Mouse (Mus musculus) hindbrain, embryonic 14.5 days (tissue): ENCODE data around the gene Myo1b. TPM values are rescaled to one million over a fixed set of nuclear protein-coding genes. Genes with fewer than 3 reads are reported as not detected.

Experiments used
- ATAC-seq: fragments of 200-750 bp; cut with Nextera tagmentation; 2 replicates; pipeline ENCODE4 v1.8.0; 2017; ENCODE audit warnings: moderate number of reproducible peaks, mild to moderate bottlenecking, moderate TSS enrichment, moderate library complexity; ENCODE audit not compliant: low FRiP score
- DNase-seq: peaks from one replicate; pipeline ENCODE4 v3.0.0-alpha.2; 2015; ENCODE audit warnings: low spot score
- H3K27ac ChIP-seq: fragments of 300-500 bp; sonication (generic); 2 replicates; pipeline ENCODE4 v1.5.1; 2014; ENCODE audit warnings: mild to moderate bottlenecking, moderate library complexity
- H3K27me3 ChIP-seq: fragments of 300-500 bp; sonication (generic); 2 replicates; pipeline ENCODE4 v1.6.1; 2014; ENCODE audit warnings: mild to moderate bottlenecking, low read length, mixed read lengths; ENCODE audit not compliant: control insufficient read depth, insufficient read depth
- H3K36me3 ChIP-seq: fragments of 300-500 bp; sonication (generic); replicated peaks from 2 replicates; pipeline ENCODE4 v1.6.1; 2014; ENCODE audit not compliant: control insufficient read depth, insufficient read depth
- H3K4me1 ChIP-seq: fragments of 300-500 bp; sonication (generic); replicated peaks from 2 replicates; pipeline ENCODE4 v1.6.1; 2014; ENCODE audit warnings: antibody characterized with exemption, low read length, mixed read lengths; ENCODE audit not compliant: control insufficient read depth, insufficient read depth
- H3K4me2 ChIP-seq: fragments of 300-500 bp; sonication (generic); replicated peaks from 2 replicates; pipeline ENCODE4 v1.6.1; 2014; ENCODE audit warnings: mild to moderate bottlenecking, moderate library complexity
- H3K4me3 ChIP-seq: fragments of 300-500 bp; sonication (generic); replicated peaks from 2 replicates; pipeline ENCODE4 v1.5.1; 2014; ENCODE audit warnings: mild to moderate bottlenecking, low read length
- H3K9ac ChIP-seq: fragments of 300-500 bp; sonication (generic); 2 replicates; pipeline ENCODE4 v1.6.1; 2014
- H3K9me3 ChIP-seq: fragments of 300-500 bp; sonication (generic); 2 replicates; pipeline ENCODE4 v1.6.1; 2016; ENCODE audit warnings: low read length; ENCODE audit not compliant: control insufficient read depth
- WGBS: fragments of 180-500 bp; shearing (Covaris S2); extraction: QIAGEN DNeasy Blood & Tissue Kit; methylation state at CpG from one replicate; pipeline ENCODE4 v1.1.7; 2014; 5-methylcytosine and 5-hydroxymethylcytosine counted together
- polyA plus RNA-seq: library from polyadenylated mRNA; unstranded; fragments of >200 nt; fragmentation: Nextera tagmentation; extraction: Ambion mirVana; gene quantifications from 2 replicates; pipeline ENCODE4 v1.2.1, GENCODE M21; 2014

The Myo1b gene
- 74.5 and 81.5 TPM in 2 replicates for polyA plus RNA-seq

GRCm38 (mm10) chr1:51915576-51916156 is at the start of gene Myo1b:
Gene Myo1b, minus strand, starts transcription at chr1:51916071.
- peak; percentile 81 for ATAC-seq

GRCm38 (mm10) chr1:51964647-51965046 is 48.8 kb upstream of the Myo1b start:
- no peaks in the 10 kb centered on the region for H3K4me1 ChIP-seq
- no peak overlapping the region for H3K4me2 ChIP-seq
- H3K27ac ChIP-seq = no peak overlapping the region
- 87% methylated on average over 2 of the region's 2 CpGs for WGBS
- no peak overlapping the region for H3K4me3 ChIP-seq
- H3K9me3 ChIP-seq = no peaks in the 10 kb centered on the region
- DNase-seq = no peak
- H3K9ac ChIP-seq = no peak overlapping the region
- no peaks in the 10 kb centered on the region for H3K36me3 ChIP-seq
- no peaks in the 10 kb centered on the region for H3K27me3 ChIP-seq
- ATAC-seq = no peak

More at GRCm38 (mm10) chr1:51915576-51916156, at the start of gene Myo1b:
- H3K4me2 ChIP-seq = peak within 1 kb of the TSS; percentile 61
- no peaks in the 10 kb centered on the region for H3K36me3 ChIP-seq
- peak within 1 kb of the TSS; percentile 81 for H3K27ac ChIP-seq
- peaks cover 17% of the 10 kb centered on the region for H3K4me1 ChIP-seq
- no peaks in the 10 kb centered on the region for H3K9me3 ChIP-seq
- DNase-seq = peak; percentile 59
- WGBS = under 1% methylated on average over 71 of the region's 79 CpGs
- H3K27me3 ChIP-seq = no peaks in the 10 kb centered on the region
- peak within 1 kb of the TSS; percentile 84 for H3K9ac ChIP-seq
- peak within 1 kb of the TSS; percentile 54 for H3K4me3 ChIP-seq

GRCm38 (mm10) chr1:51947116-51947515 is 31.2 kb upstream of the Myo1b start:
- H3K36me3 ChIP-seq = no peaks in the 10 kb centered on the region
- no peak overlapping the region for H3K9ac ChIP-seq
- no peaks in the 10 kb centered on the region for H3K4me1 ChIP-seq
- no peak overlapping the region for H3K27ac ChIP-seq
- no peak for ATAC-seq
- no peaks in the 10 kb centered on the region for H3K9me3 ChIP-seq
- H3K27me3 ChIP-seq = no peaks in the 10 kb centered on the region
- H3K4me3 ChIP-seq = no peak overlapping the region
- H3K4me2 ChIP-seq = no peak overlapping the region
- WGBS = 76% methylated on average over 4 of the region's 4 CpGs
- no peak for DNase-seq

DNA sequence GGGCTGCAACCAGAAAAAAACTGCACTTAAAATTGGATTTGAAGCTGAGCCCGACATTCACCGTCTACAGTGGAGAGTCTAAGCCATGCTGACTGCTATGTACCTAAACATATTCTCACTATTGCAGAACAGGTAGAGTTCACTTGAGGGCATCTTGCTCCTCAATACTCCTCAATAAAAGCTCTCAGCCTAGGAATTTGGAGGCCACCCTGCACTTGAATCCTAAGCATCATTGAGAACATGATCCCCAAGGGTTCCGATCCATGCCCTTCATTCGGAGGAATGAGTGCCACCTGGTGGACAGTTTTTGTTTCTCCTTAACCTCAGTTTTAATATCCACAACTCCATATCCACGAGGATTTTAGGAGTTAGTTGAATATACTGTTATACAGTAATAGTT is 28.9 kb upstream of the Myo1b start:
- Histone ChIP-seq H3K36me3 (no peaks in the 10 kb centered on the region), H3K4me1 (no peaks in the 10 kb centered on the region), H3K27ac (no peak overlapping the region), H3K9ac (no peak overlapping the region), H3K4me2 (no peak overlapping the region), H3K27me3 (no peaks in the 10 kb centered on the region), H3K4me3 (no peak overlapping the region), H3K9me3 (0 out of 2 replicates have a peak, but pooled peaks cover 4% of the 10 kb centered on the region)
- WGBS = 50% methylated on average over 5 of the region's 5 CpGs
- peak; percentile 80 for DNase-seq
- ATAC-seq = 0 out of 2 replicates have a peak, but pooled peaks have one; percentile 37

GRCm38 (mm10) chr1:51938357-51938756 is 22.5 kb upstream of the Myo1b start:
- no peaks in the 10 kb centered on the region for H3K36me3 ChIP-seq
- DNase-seq (no peak), ATAC-seq (no peak)
- H3K9ac ChIP-seq = no peak overlapping the region
- no peak overlapping the region for H3K27ac ChIP-seq
- H3K27me3 ChIP-seq = no peaks in the 10 kb centered on the region
- 0 out of 2 replicates have a peak, but pooled peaks cover 4% of the 10 kb centered on the region for H3K9me3 ChIP-seq
- no peak overlapping the region for H3K4me3 ChIP-seq
- 92% methylated on average over 7 of the region's 7 CpGs for WGBS
- H3K4me2 ChIP-seq = no peak overlapping the region
- no peaks in the 10 kb centered on the region for H3K4me1 ChIP-seq

DNA sequence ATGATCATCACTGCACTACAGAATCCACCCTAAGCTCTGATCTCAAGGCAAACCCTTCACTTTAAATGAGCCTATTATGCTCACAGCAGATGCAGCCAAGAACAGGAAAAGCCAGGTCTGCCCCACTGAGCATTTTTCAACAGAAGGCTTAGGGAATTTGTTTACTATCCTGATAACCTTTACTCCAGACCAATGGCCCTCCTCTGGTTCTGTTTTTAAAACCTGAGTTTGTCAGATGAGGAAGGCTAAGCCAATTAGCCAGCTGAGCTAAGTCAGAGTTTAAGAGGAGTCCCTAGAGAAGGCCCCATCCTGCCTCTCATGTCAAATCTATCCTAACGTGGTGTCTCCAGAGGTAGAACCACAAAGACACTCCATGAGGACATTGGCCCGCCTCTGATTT is 19.1 kb upstream of the Myo1b start:
- Histone ChIP-seq H3K36me3 (no peaks in the 10 kb centered on the region), H3K4me3 (no peak overlapping the region), H3K4me2 (no peak overlapping the region), H3K9me3 (no peaks in the 10 kb centered on the region), H3K4me1 (no peaks in the 10 kb centered on the region), H3K27me3 (no peaks in the 10 kb centered on the region), H3K27ac (no peak overlapping the region), H3K9ac (no peak overlapping the region)
- DNase-seq (no peak), ATAC-seq (no peak)
- WGBS = 60% methylated on average over 2 of the region's 2 CpGs

- Histone ChIP-seq H3K4me2 (no peak overlapping the region), H3K36me3 (no peaks in the 10 kb centered on the region), H3K27ac (no peak overlapping the region), H3K9me3 (no peaks in the 10 kb centered on the region), H3K4me1 (no peaks in the 10 kb centered on the region), H3K4me3 (no peak overlapping the region), H3K27me3 (no peaks in the 10 kb centered on the region), H3K9ac (no peak overlapping the region)
- DNase-seq (no peak), ATAC-seq (no peak)
- 83% methylated on average over 11 of the region's 11 CpGs for WGBS
These were observed 18.5 kb upstream of the Myo1b start for GRCm38 (mm10) chr1:51934176-51934924.

DNA sequence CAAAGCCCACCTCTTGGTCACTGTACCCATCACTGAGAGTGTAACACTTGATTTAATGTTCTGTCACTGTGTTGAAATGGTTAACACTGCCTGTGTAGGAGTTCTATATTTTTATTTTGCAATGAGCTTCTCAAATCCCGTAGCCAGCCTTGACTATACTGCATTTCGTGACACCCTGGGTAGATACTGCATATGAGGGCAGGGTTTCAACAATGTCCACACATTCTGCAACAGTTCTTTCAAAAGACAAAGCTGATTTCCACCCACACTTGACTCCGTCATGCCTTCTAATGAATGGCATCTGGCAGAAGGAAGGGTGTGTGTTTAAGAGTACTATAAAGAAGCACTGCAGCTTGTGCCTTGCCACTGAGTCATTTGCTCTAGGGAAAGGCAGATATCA is 17.0 kb upstream of the Myo1b start:
- no peaks in the 10 kb centered on the region for H3K4me1 ChIP-seq
- no peak overlapping the region for H3K9ac ChIP-seq
- WGBS = 81% methylated on average over 3 of the region's 3 CpGs
- H3K27ac ChIP-seq = no peak overlapping the region
- H3K27me3 ChIP-seq = no peaks in the 10 kb centered on the region
- no peak overlapping the region for H3K4me3 ChIP-seq
- ATAC-seq (no peak), DNase-seq (no peak)
- H3K4me2 ChIP-seq = no peak overlapping the region
- H3K36me3 ChIP-seq = no peaks in the 10 kb centered on the region
- H3K9me3 ChIP-seq = no peaks in the 10 kb centered on the region

GRCm38 (mm10) chr1:51931561-51931960 is 15.7 kb upstream of the Myo1b start:
- WGBS = 39% methylated on average over 7 of the region's 7 CpGs
- DNase-seq (no peak), ATAC-seq (no peak)
- Histone ChIP-seq H3K9ac (no peak overlapping the region), H3K4me3 (no peak overlapping the region), H3K4me2 (no peak overlapping the region), H3K27me3 (no peaks in the 10 kb centered on the region), H3K9me3 (no peaks in the 10 kb centered on the region), H3K36me3 (no peaks in the 10 kb centered on the region), H3K27ac (no peak overlapping the region), H3K4me1 (no peaks in the 10 kb centered on the region)
